Mouse (Mus musculus) testis, adult 2 months (tissue): Measurements from ENCODE around the gene Xrn2. TPM values are rescaled to one million over a fixed set of nuclear protein-coding genes. Genes with fewer than 3 reads are reported as not detected.
A peak's percentile ranks its signal among the peaks of the same experiment; 100 is the strongest.

ENCODE experiments used
- H3K27ac ChIP-seq: fragments of 200-500 bp; 2 replicates; pipeline ENCODE4 v1.5.1; 2012; ENCODE audit warnings: low read depth, low read length; ENCODE audit not compliant: control insufficient read depth, insufficient read depth
- H3K27me3 ChIP-seq: fragments of 200-500 bp; 2 replicates; pipeline ENCODE4 v1.6.1; 2012; ENCODE audit warnings: mild to moderate bottlenecking, low read length, moderate library complexity; ENCODE audit not compliant: control insufficient read depth, insufficient read depth
- H3K36me3 ChIP-seq: fragments of 200-500 bp; 2 replicates; pipeline ENCODE4 v1.6.1; 2012; ENCODE audit warnings: mild to moderate bottlenecking, low read length; ENCODE audit not compliant: control insufficient read depth, insufficient read depth
- H3K4me1 ChIP-seq: fragments of 200-500 bp; 2 replicates; pipeline ENCODE4 v1.6.1; 2012; ENCODE audit warnings: low read length; ENCODE audit not compliant: control insufficient read depth, insufficient read depth
- H3K4me3 ChIP-seq: fragments of 200-500 bp; 2 replicates; pipeline ENCODE4 v1.5.1; 2012; ENCODE audit warnings: low read depth, mild to moderate bottlenecking, low read length, moderate library complexity, mixed read lengths; ENCODE audit not compliant: control insufficient read depth
- CTCF ChIP-seq: fragments of 200-500 bp; IDR thresholded peaks from 2 replicates; pipeline ENCODE4 v1.5.1; 2012; ENCODE audit warnings: low read depth, mild to moderate bottlenecking, inconsistent platforms, low read length, moderate library complexity; ENCODE audit not compliant: control insufficient read depth, insufficient read depth, insufficient replicate concordance
- POLR2A ChIP-seq: fragments of 200-500 bp; IDR thresholded peaks from 2 replicates; pipeline ENCODE4 v1.6.1; 2012; ENCODE audit warnings: low read depth, mild to moderate bottlenecking, inconsistent platforms, low read length, moderate library complexity; ENCODE audit not compliant: control insufficient read depth
- polyA plus RNA-seq: library from polyadenylated mRNA; depleted of rRNA; stranded (reverse); fragments of >200 nt; gene quantifications from 2 replicates; pipeline ENCODE4 v1.2.3, GENCODE M21; 2012; rRNA removed

Xrn2 gene
- polyA plus RNA-seq = 33.1 and 34.2 TPM in 2 replicates

GRCm38 (mm10) chr2:147012623-147013184, at the start of gene Xrn2:
Gene Xrn2 (plus strand): TSS chr2:147012996.
- Histone ChIP-seq H3K27me3 (no peaks in the 10 kb centered on the region), H3K36me3 (no peaks in the 10 kb centered on the region), H3K27ac (peak within 1 kb of the TSS; percentile 94), H3K4me1 (peaks cover 6% of the 10 kb centered on the region), H3K4me3 (peak within 1 kb of the TSS; percentile 90)
- TF ChIP-seq CTCF = no peak
- peak; percentile 97 for TF ChIP-seq POLR2A

- H3K4me3 ChIP-seq = no peak overlapping the region
- no peaks in the 10 kb centered on the region for H3K27me3 ChIP-seq
- TF ChIP-seq POLR2A (no peak), CTCF (no peak)
- H3K36me3 ChIP-seq = no peaks in the 10 kb centered on the region; the same call in 1 of the 2 replicates
- H3K4me1 ChIP-seq = no peaks in the 10 kb centered on the region
- no peak overlapping the region for H3K27ac ChIP-seq
These were observed 37.8 kb upstream of the Xrn2 start for GRCm38 (mm10) chr2:146975024-146975423.

GRCm38 (mm10) chr2:146975453-146976028, 37.3 kb upstream of the Xrn2 start:
- Histone ChIP-seq H3K4me3 (no peak overlapping the region), H3K36me3 (no peaks in the 10 kb centered on the region), H3K4me1 (no peaks in the 10 kb centered on the region), H3K27me3 (no peaks in the 10 kb centered on the region), H3K27ac (no peak overlapping the region)
- TF ChIP-seq CTCF (no peak), POLR2A (no peak)

GRCm38 (mm10) chr2:146982786-146983185, 30.0 kb upstream of the Xrn2 start:
- Histone ChIP-seq H3K27me3 (no peaks in the 10 kb centered on the region), H3K4me3 (no peak overlapping the region), H3K27ac (no peak overlapping the region), H3K36me3 (no peaks in the 10 kb centered on the region), H3K4me1 (no peaks in the 10 kb centered on the region)
- TF ChIP-seq POLR2A (no peak), CTCF (no peak)

GRCm38 (mm10) chr2:146984831-146985230, 28.0 kb upstream of the Xrn2 start:
- no peak overlapping the region for H3K4me3 ChIP-seq
- TF ChIP-seq POLR2A = no peak
- TF ChIP-seq CTCF = no peak
- no peak overlapping the region for H3K27ac ChIP-seq
- H3K27me3 ChIP-seq = no peaks in the 10 kb centered on the region
- no peaks in the 10 kb centered on the region for H3K4me1 ChIP-seq
- H3K36me3 ChIP-seq = no peaks in the 10 kb centered on the region

GRCm38 (mm10) chr2:146985807-146986206, 27.0 kb upstream of the Xrn2 start:
- H3K36me3 ChIP-seq = no peaks in the 10 kb centered on the region
- H3K27ac ChIP-seq = no peak overlapping the region
- H3K4me3 ChIP-seq = no peak overlapping the region
- TF ChIP-seq CTCF (no peak), POLR2A (no peak)
- H3K27me3 ChIP-seq = no peaks in the 10 kb centered on the region
- no peaks in the 10 kb centered on the region for H3K4me1 ChIP-seq

- Histone ChIP-seq H3K36me3 (no peaks in the 10 kb centered on the region), H3K4me1 (no peaks in the 10 kb centered on the region), H3K27me3 (no peaks in the 10 kb centered on the region), H3K27ac (no peak overlapping the region), H3K4me3 (no peak overlapping the region)
- TF ChIP-seq CTCF = no peak
- no peak for TF ChIP-seq POLR2A
These were observed 26.4 kb upstream of the Xrn2 start for GRCm38 (mm10) chr2:146986429-146986828.

- no peak overlapping the region for H3K4me3 ChIP-seq
- TF ChIP-seq CTCF = no peak
- TF ChIP-seq POLR2A = no peak
- H3K4me1 ChIP-seq = peaks cover 5% of the 10 kb centered on the region
- H3K36me3 ChIP-seq = no peaks in the 10 kb centered on the region
- no peaks in the 10 kb centered on the region for H3K27me3 ChIP-seq
- H3K27ac ChIP-seq = no peak overlapping the region
These were observed 5.5 kb upstream of the Xrn2 start for GRCm38 (mm10) chr2:147007265-147007664.
